Mouse (Mus musculus) left cerebral cortex, adult 2 months (tissue): ENCODE data around the gene Kif1a. TPM values are rescaled to one million over a fixed set of nuclear protein-coding genes. Genes with fewer than 3 reads are reported as not detected.
"Not testable (repeated sequence)": the region's sequence is repeated elsewhere in the genome, so short reads cannot be mapped to it uniquely, and the experiment has no call there.

Source experiments
- DNase-seq, 2 experiments: peaks; one replicate each; pipeline ENCODE4 v3.0.0; 2021 to 2022; ENCODE audit warnings: low spot score in 2 of 2, mixed read lengths in 1 of 2; ENCODE audit errors: extremely low spot score in 1 of 2
- H3K27ac ChIP-seq: fragments of 200-600 bp; 2 replicates; pipeline ENCODE4 v1.8.1; 2022
- H3K4me3 ChIP-seq: fragments of 200-600 bp; 2 replicates; pipeline ENCODE4 v1.8.1; 2022
- CTCF ChIP-seq: fragments of 200-600 bp; IDR thresholded peaks from 2 replicates; pipeline ENCODE4 v1.8.1; 2022; ENCODE audit warnings: antibody characterized with exemption, mild to moderate bottlenecking, moderate library complexity
- intact Hi-C: fragments of 180-260 bp; cut with DNase I; formaldehyde crosslinking; loops from one replicate; pipeline ENCODE4 v1.15.1; 2025
- total RNA-seq, 2 experiments: library from RNA; stranded (reverse); gene quantifications; 2 replicates each; pipeline ENCODE4 v1.2.3; 2021

Kif1a gene
- total RNA-seq, 2 experiments from 2014 or later = 730 to 772 TPM

GRCm38 (mm10) chr1:92978645-92979044, 123.1 kb downstream of the Kif1a start:
- DNase-seq = no peak
- no peak for TF ChIP-seq CTCF
- no peak overlapping the region for H3K4me3 ChIP-seq
- no peak overlapping the region for H3K27ac ChIP-seq
- intact Hi-C loops = no loop called here

DNA sequence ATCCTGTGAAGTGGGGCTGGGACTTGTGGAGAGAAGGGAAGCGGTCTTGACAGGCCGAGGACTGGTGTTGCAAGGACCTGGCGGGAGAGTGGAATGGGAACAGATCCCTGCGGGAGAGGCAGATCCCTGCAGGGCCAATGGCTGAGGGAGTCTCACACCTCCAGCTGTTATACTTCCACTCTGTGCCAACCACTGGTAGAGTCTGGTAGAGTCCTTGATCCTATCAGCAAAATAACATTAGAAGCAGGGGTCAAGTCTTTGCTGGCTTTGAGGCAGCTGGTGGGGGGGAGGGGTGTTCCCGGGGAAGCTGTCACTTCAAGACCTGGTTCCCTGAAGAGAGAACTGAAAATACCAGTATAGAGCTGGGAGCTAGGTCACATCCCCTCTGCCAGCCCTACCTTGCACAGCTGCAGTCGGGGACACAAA, 125.6 kb downstream of the Kif1a start:
- Histone ChIP-seq H3K4me3 (no peak overlapping the region), H3K27ac (no peak overlapping the region)
- TF ChIP-seq CTCF = no peak
- intact Hi-C loops = no loop called here
- no peak for DNase-seq

GRCm38 (mm10) chr1:92972854-92973253, 128.9 kb downstream of the Kif1a start:
- intact Hi-C loops = no loop called here
- no peak for TF ChIP-seq CTCF
- no peak for DNase-seq
- H3K27ac ChIP-seq = no peak overlapping the region
- H3K4me3 ChIP-seq = no peak overlapping the region

DNA sequence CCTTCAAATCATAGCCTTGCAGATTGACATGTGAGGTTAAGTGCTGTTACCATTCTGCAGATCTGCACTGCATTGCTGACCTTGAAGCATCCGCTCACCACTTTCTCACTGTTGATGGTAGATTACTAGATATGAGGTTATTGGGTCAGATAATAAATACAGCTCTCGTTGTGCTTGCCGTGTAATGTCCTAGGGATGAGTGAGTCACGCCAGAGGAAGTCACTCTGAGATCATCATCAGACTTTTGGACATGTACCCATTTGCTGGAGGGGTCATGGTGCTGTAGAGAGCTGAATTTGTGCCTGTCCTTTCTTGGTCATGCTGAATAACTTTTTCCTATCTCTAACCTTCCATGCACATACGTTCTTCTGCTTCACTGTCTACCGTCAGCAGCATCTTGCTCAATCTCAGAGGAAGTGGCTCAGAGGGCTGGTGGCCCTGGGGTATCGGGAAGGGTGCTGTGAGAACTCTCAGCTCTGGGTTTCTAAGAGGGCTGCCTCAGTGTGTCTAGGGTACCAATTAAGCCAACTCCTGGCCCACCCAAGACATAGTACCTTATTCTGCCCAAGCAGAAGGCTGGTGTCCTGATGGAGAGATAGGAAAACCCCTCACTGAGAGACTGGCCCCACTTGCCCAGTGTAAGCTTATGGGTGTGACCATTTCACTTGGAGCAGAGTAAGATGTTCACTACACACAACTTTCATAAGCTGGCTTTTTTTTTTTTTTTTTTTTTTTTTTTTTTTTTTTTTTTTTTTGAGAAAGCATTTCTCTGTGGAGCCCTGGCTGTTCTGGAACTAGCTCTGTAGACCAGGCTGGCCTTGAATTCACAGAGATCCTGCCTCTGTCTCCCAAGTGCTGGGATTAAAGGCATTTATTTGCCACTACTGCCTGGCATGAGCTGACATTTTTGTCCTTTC, 129.6 kb downstream of the Kif1a start:
- H3K4me3 ChIP-seq = no peak overlapping the region
- no peak overlapping the region for H3K27ac ChIP-seq
- DNase-seq = no peak
- TF ChIP-seq CTCF = no peak
- intact Hi-C loops = no loop called here

GRCm38 (mm10) chr1:92970791-92971190, 131.0 kb downstream of the Kif1a start:
- H3K4me3 ChIP-seq, H3K27ac ChIP-seq, DNase-seq, intact Hi-C loops: not testable (repeated sequence)

Other genes with a start within 250 kb of the Kif1a start
- under 1 TPM; 0.29 to 0.37 TPM for gene Ankmy1, start 199.0 kb downstream of the Kif1a start, total RNA-seq
- 10 to 100 TPM; 15.8 to 16.2 TPM for gene Dusp28, start 195.0 kb downstream of the Kif1a start, total RNA-seq
- gene Rnpepl1, start 191.2 kb downstream of the Kif1a start, total RNA-seq = 10 to 100 TPM; 30.2 to 37.4 TPM
- gene Capn10, start 167.6 kb downstream of the Kif1a start, total RNA-seq = 10 to 100 TPM; 39.0 to 40.1 TPM
- gene Gpr35, start 151.1 kb downstream of the Kif1a start, total RNA-seq = 1 to 10 TPM in 1 of 2 experiments, under 1 TPM in 1; 0.16 to 1.1 TPM
- not detected for gene Aqp12, start 95.6 kb downstream of the Kif1a start, total RNA-seq
- not detected for gene Agxt, start 33.3 kb upstream of the Kif1a start, total RNA-seq
- gene 2310007B03Rik, start 59.0 kb upstream of the Kif1a start, total RNA-seq = not detected
- under 1 TPM; 0.07 to 0.12 TPM for gene Crocc2, start 66.8 kb upstream of the Kif1a start, total RNA-seq
- 10 to 100 TPM in 1 of 2 experiments, 1 to 10 TPM in 1; 7.0 to 10.0 TPM for gene Sned1, start 133.9 kb upstream of the Kif1a start, total RNA-seq
- gene Mterf4, start 204.0 kb upstream of the Kif1a start, total RNA-seq = 10 to 100 TPM; 17.3 to 20.8 TPM
- gene Ppp1r7, start 240.9 kb upstream of the Kif1a start, total RNA-seq = 10 to 100 TPM; 74.6 to 87.0 TPM
- gene Pask, start 241.5 kb upstream of the Kif1a start, total RNA-seq = 1 to 10 TPM; 5.8 to 6.3 TPM